Mouse (Mus musculus): ENCODE results near the gene Gpx4.
"Not testable (repeated sequence)": the region's sequence is repeated elsewhere in the genome, so short reads cannot be mapped to it uniquely, and the experiment has no call there.

Gpx4 gene

DNA sequence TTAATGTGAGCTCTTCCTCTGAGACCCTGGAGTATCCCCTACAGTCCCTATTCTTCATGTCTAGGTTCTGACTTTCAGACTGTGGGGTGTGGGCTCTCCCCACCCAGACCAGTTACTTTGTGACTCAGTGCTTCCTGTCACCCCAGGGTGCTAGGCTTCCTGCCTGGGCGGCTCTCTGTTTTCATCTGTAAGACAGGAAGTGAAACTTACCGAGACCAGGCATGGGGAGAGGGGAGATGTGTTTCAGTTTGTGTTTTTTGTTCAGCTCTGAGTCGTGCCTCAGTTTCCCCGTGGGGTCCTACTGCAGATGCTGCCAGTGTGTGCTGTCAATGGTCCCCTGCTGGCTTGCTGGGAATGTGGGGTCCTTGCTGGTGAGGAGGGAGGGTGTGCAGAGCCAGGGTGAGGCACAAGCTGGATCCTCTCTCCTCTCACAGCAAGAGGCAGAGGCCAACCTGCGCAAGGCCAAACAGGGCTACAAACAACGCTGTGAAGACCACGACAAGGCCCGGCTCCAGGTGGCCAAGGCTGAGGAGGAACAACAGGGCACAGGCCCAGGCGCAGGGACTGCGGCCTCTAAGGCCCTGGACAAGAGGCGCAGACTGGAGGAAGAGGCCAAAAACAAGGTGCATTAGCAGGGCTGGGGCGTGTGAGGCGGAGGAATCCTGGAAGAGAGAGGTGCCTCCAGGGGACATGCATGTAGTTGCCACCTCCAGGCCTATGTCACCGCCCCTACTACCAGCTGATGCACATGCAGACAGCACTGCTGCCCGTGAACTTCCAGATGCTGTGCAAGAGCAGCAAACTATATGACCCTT lies 22.5 kb upstream of the Gpx4 start:
- no peak for DNase-seq

DNA sequence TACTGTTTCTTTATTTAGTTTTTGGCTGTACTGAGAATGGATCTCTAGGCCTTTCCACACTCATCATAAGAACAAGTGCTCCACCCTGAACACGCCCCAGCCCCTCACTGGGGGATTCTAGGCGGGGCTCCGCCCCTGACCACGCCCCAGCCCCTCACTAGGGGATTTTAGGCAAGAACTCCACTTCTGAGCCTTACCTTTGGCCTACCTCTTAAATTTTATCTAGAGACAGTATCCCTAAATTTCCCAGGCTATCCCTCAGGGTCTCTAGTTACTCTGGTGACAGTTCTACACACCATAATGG lies 22.0 kb upstream of the Gpx4 start:
- DNase-seq: no peak

DNA sequence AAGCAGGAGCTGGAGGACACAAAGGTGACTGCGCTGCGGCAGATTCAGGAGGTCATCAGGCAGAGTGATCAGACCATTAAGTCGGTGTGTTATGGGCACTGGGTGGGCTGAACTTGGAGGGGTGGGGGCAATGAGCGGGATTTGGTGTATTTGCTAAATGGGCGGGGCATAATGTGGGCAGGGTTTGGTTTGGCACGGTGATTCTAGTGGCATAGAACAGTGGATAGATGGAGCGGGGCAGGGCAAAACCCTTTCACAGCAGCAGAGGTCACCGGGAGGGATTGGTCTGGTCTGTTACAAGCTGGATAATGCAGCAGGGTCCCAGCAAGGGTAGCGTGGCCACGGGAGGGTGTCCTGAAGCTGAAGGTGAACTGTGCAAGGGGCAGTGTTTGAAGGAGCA lies 21.5 kb upstream of the Gpx4 start:
- no peak for DNase-seq

DNA sequence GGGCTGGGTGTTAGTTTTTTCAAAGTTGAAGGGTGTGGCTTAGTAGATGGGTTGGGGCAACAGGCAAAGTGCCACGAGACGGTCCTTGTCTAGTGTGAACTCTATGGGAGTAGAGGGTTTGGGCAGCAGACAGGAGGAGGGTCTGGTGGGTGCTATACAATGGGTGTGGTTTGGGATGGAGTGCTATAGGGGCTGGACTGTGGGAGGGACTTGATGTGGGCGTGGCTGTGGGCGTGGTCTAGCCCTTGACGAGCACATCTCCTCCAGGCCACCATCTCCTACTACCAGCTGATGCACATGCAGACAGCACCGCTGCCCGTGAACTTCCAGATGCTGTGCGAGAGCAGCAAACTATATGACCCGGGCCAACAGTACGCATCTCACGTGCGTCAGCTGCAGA lies 21.1 kb upstream of the Gpx4 start:
- DNase-seq: no peak

DNA sequence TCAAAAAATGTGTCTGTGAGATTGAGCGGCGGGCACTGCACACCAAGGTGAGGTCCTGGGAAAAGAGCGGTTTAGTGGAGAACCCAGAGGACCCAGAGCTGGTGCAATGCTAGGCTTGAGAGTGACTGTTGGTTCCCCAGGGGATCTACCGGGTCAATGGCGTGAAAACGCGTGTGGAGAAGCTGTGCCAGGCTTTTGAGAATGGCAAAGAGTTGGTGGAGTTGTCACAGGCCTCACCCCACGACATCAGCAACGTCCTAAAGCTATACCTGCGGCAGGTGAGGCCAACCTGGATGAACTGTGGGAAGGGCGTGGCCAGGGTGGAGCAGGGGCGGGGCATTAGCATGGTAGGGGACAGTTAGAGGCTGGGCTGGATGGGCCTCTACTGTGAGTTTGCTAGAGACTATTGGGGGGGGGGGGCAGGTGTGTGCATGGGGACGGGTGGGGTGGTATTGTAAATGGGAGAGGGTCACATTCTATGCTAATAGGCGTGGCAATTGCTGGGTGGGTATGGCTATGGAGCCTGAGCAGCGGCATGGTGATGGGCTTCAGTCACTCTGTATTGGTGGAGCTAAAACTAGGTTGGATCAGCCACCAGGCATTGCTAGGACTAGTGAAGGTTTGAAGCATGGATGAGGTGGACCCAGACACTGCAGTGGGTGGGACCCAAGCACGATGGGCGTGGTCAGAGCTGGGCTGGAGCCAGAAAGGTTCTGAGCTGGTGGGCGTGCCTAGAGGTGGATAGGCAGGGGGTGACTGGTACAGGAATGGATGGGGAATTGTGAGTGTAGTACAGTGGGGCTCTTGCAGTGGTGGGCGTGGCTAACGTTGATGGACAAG lies 19.1 kb upstream of the Gpx4 start:
- no peak for DNase-seq

DNA sequence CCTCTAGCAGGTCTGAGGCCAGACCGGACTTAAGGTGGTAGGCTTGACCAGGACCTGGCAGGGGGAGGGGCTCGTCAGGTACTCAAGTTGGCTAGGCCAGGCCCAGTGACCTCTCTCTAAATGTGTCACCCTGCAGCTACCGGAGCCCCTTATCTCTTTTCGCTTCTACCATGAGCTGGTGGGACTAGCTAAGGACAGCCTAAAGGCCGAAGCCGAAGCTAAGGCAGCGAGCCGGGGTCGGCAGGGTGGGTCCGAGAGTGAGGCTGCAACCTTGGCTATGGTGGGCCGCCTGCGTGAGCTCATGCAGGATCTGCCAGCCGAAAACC lies 18.5 kb upstream of the Gpx4 start:
- DNase-seq: no peak

DNA sequence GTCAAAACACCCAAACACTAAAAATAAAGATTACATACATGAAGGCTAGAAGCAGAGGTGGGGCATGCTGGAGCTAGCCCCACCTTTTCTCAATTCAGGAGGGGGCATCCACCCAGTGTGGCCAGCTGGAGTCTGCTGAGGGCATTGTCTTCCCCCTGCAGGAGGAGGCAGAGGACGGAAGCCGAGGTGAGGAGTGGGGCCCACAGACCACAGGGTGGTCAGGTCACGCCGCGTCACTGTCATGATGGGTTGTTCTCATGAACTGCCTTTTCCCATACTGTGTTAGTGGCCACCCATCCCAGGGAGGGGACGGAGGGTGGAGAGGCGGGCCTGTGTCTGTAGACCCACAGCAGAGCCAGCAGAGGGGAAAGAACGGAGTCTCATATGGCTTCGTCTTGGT lies 16.8 kb upstream of the Gpx4 start:
- DNase-seq: no peak

DNA sequence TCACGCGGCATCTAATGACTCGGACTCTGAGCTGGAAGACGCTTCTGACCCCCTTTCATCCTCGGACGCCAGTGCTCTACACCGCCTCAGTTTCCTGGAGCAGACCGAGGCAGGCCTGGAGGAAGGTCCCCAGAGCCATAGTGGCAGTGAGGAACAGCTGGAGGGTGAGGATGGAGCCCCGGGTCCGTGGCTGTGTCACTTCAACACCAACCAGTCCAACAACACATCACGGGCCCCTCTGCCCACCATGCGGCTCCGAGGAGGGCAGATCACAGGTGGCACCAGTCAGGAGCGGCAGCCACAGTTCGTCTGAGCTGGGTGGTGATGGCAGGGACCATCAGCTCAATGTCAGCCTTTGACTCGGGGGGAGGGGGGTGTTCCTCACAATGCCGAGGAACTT lies 16.2 kb upstream of the Gpx4 start:
- no peak for DNase-seq

DNA sequence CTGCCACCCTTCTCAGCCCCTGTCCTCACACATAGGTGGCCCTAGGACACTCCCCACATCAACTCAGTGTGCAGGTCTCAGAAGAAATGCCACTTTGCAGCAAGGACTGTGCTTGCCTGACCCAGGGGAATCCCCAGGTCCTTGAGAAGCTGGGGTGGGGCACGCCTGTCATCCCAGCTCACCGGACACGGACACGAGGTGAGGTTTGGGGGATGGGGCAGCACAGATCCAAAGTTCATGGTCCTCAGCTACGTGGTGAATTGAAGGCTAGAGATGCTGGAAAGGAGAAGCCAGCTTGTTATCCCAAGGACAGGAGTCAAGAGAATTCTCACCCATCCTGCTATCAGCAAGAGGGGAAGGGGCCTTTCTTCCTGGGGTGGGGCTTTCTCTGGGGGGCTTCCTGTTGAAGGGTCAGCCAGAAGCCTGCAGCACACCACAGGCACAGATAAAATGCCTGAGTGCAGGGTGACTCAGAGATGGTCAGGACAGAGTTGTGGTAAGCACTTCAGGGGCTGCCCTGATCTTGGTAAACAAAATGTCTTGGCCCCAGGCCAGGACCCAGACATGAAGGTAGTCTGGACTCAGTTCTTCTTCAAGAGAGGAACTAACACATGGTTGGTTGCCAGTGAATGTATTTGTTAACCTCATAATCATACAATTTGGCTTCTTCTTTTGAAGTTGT lies 14.0 kb upstream of the Gpx4 start:
- no peak for DNase-seq

DNA sequence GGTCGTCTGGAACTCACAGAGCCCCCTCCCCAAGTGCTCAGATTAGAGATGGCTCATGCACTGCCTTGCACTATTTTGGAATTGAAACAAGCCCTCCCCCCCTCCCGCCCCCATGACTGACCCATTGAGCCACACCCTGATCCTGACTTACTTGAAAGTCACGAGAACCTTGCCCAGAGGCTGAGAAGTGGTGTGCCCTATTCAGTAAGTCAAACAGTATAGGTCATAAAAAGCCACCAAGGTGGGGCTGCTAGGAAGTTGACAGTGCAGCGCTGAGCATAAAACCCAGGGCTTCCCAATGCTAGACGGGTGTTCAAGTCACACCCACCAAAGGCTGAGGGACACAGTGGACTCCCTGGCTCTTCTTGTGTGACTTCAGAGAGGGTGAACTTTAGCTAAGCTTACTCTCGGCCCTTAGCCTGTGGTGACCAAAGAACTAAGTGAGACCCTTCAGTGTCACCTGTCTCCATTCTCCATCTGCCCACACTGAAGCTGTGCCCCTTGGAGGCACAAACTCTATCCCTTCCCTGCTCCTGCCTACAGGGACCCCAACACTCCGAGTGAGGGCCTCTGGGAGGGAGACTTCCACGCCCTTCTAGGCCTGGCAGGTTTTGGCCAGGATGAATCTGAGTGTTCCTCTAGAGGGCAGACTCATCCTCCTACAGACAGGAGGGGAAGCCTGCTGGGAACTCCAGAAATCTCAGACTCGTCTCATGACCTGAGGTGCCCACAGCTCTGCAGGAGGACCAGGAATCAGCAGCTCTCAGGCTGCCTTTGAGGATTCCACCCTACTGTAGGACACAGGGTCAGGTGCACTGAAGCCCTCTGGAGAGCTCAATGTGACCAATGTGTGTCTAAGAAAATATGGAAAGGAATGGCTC lies 13.2 kb upstream of the Gpx4 start:
- DNase-seq: no peak

DNA sequence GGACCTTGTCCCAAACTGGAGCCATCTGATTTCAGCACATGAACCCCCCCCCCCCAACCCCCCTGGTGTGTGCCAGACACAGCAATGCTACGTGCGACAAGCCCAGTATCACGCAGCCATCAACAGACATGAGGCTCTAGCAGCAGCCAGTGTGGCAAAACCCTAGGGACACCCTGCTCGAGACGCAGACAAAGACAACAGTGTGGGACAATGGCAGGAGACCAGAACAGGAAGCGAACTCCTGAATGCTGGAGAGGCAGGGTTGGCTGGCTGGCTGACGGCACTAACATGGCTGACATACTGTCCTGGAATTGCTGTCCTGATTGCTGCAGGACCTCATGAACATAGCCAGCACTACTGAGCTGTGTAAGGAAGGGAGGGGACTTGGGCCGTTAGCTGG lies 11.8 kb upstream of the Gpx4 start:
- DNase-seq: no peak

DNA sequence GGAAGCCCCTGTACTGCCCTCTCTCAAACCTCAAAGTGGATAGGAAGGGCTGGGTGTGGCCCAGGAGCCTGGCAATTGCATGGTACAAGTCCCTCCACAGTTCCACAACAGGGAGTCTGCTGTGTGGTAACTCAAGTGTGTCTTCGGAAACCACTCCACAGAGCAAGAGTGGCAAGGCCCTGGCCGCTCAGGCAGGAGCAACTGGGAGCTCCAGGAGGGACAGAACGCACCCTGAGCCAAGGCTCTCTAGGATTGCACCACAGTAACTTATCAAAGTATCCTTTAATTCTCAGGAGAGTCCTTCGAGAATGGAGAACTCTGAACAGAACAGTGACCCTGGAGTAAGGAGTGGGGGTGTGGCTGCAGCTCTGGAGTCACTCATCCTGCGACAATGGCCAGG lies 11.3 kb upstream of the Gpx4 start:
- no peak for DNase-seq

DNA sequence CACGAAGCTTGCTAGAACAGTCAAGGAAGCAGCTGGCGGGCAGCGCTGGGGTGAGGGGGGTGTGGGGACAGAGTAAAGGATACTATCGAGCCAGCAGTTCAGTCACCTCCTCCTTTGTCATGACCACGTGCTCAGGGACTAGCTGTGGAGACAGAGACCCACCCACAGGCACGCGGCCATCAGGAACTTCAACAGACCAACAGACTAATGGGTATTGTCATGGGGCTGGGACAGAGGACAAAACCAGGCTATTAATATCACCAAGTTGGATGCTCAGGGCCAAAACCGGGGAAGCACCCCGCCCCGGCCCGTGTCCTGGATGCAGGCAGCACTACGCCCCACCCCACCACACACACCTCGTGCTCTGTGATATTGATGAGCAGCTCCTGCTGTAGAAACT lies 10.1 kb upstream of the Gpx4 start:
- no peak for DNase-seq

DNA sequence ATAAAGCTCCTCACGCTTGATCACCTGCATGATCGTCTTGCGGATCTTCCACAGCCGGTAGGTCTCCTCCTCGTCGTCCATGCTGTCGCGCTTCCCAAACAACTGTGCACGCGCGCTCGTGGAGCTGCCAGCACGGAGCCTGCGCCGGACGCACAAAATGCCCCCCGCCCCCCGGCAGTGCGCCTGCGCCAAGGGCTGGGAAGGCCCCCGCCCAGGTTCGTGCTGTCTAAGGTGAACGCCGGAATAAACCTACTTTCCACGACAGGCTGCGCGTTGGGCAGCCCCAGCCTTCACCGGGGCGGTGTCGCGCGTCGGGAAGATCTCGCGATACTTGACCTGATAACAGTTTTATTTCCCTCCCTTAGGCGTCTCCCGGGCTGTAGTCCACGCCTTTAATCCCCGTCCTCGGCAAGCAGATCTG lies 7.4 kb upstream of the Gpx4 start, which contains the start of gene Polr2e:
TSS of gene Polr2e (minus strand) at position 237 of the 421 bp plus-strand sequence.
- DNase-seq: peak; percentile 97

DNA sequence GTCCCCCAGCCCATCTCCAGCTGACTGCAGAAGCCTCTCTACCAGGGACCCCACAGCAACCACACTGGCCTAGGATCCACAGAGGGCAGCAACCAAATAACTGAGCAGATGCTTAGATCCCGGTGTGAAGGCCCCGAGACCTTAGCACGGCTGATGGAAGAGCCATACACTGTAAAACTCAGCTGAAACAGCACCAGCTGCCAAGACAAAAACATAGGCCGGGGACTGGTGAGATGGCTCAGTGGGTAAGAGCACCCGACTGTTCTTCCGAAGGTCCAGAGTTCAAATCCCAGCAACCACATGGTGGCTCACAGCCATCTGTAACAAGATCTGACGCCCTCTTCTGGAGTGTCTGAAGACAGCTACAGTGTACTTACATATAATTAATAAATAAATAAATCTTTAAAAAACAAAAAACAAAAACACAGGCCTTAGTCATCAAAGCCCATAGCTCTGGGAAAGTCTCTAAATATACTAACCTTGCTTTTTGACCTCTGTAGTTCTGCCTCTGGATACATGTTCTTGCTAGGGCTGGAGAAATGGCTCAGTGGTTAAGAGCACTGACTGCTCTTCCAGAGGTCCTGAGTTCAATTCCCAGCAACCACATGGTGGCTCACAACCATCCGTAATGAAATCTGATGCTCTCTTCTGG lies 5.4 kb upstream of the Gpx4 start:
- DNase-seq: not testable (repeated sequence)

DNA sequence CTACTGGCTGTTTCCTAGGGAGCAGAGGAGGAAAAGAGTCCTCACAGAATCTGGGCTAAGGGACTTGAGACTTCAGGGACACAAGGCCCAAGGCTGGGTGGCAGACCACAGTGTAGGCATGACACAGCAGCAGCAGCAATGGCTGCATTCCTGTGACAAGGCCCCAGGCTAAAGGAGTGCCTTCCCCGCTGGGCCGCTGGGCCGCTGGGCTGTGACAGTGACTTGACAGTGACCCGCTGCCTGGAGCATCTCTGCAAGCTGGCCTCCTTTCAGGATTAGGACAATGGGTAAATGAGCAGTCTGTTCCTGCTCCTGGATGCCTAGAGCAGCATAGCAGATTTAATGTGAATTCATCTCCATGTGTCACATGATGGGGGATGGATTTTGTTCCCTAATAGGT lies 2.9 kb upstream of the Gpx4 start:
- DNase-seq: no peak

DNA sequence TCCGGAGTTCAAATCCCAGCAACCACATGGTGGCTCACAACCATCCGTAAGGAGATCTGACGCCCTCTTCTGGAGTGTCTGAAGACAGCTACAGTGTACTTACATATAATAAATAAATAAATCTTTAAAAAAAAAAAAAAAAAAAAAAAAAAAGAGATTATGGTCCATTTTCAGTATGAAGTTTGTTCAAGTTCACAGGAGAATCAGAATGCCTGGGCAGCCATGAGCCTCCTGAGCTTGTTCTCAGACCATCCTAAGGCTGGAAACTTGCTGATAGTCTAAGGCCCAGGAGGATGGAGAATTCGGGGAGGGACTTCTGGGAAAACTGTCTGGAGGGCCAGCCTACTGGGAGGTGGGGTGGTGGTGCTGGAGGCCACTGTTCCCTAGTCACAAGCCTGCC lies 1.6 kb upstream of the Gpx4 start:
- not testable (repeated sequence) for DNase-seq

DNA sequence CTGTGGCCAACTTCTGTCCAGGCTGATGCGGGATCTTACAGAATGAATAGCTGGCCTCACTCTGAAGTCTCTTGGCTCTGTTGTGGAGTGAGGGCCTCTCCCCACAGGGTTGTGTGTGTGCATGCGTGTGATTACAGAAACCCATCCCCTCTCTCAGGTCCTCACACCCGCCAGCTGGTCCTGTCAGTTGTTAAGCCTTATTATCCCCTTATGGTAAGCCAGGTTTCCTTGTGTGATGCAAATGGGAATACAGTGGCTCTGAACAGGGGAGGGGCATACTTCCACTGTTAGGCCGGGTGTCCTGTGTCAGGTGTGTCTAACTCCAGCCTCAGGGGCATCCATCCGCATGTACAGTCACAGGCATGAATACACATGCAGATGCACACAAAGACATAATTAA lies 1.2 kb upstream of the Gpx4 start:
- no peak for DNase-seq

DNA sequence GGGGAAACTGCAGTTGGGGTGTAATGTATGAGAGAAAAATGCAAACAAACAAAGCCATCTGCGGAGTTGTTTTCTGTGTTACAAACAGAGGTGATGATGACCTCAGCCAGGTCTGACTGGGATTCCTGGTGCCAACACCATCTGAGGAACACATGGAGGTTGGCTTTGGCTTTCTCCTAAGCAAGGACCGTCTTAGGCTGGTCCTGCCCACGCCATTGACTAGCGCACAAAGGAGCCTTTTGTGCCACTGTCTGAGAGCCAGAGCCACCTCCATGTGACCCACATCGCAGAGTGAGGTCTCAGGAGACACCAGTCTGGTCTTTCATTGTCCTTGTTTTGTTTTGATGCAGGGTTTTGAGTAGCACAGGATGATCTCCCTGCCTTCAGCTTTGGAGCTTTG lies 1.4 kb downstream of the Gpx4 start:
- no peak for DNase-seq

DNA sequence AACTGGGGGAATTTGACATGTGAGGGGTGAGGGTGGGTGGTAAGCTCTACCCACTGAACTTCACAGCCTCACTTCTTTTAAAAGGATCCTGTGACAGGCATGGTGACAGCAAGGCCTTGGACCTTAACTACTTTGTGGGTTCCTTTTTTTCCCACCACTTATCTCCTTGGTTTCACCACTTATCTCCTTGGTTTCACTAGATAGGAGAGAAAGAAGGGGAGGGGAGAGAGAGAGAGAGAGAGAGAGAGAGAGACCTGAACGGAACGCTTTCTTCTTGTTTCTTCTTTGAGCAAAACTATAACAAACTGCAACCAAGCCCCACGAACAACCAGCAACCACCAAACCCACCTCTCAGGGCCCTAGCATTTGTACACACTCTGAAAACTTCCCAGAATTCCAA lies 1.9 kb downstream of the Gpx4 start:
- DNase-seq: no peak

DNA sequence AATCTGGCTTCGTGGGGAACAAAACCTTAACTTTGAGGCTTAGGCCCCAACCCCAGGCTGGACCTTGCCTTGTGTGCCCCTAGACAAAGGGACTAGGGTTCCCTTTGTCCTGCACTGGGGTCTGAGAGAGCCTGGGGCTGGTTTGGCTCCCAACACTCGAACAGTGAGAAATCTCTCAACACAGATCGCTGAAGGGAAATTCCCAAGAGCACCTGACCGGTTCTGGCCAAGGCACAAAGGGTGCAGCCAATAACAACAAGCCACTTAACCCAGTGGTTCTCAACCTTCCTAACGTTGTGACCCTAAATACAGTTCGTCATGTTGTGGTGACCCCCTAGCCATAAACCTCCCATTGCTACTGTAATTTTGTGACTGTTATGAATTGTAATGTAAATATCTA lies 3.3 kb downstream of the Gpx4 start:
- no peak for DNase-seq

DNA sequence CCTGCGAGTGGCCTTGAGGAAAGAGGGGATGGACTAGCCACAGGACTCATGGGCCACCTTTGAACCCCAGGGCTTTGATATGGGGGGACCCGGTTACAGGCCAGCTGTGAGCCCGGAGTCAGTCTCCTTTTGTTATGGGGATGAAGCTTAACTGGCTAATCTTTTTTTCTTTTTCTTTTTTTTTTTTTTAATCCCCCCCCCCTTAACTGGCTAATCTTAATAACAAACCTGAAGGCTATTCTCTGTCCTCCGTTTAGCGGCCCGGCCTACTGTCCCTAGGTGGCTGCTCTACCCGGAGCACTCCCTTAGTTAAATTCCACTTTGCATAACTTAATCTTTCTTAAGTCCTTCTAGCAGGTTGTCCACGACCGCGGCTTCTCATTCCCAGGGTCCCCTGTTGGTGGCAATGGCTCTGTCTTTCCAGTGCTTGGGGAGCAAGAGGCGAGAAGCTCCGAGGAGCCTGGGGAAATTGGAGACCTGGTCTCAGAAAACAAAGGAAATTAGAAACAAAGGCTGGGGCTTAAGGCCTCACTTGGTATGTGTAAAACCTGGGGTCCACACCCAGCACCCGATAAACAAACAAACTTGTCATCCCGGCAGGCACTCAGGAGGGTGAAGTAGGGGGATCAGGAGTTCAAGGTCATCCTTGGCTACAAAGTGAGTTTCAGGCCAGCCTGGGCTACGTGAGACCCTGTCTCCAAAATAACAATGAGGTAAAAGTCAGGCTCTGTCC lies 4.1 kb downstream of the Gpx4 start:
- no peak for DNase-seq

All from right cerebral cortex, postnatal 25 days (tissue).